In genomic region chr1:36691271-36692155, GRCm38 (mm10) we compare ENCODE assay signal across 8 mouse cellular contexts. TPM values are rescaled to one million over a fixed set of nuclear protein-coding genes. Genes with fewer than 3 reads are reported as not detected.
DNase-seq lines count a peak whose midpoint lies in the region; ATAC-seq lines count a peak whose summit lies in the region.

Gene Cox5b (plus strand): TSS chr1:36691449.

- peak; percentile 96 for ATAC-seq in megakaryocyte progenitor cell, adult 5-6 weeks (replicated peaks; ENCODE audit: poor library complexity)

- DNase-seq in adipocyte (ENCODE audit: low spot score) = peak; percentile 99
- peak; percentile 100 for DNase-seq in embryo, embryonic 10 days (ENCODE audit: low spot score)
- peak; percentile 98 for DNase-seq in gastrocnemius, postnatal 10 days
- peak; percentile 100 for DNase-seq in induced T-regulatory cell, adult 2 months (ENCODE audit: low read depth)
- peak; percentile 91 to 96 for DNase-seq in left cerebral cortex, adult 9 months (ENCODE audit: low spot score in 2 of 2)
- DNase-seq in right cerebral cortex, postnatal 14 days = peak; percentile 98
- peak; percentile 92 to 97 for DNase-seq in urinary bladder, postnatal 36 days (ENCODE audit: low spot score in 2 of 2)

RNA-seq across cellular contexts. Expression of gene Cox5b, which starts in this region (rescaled TPM):
- total RNA-seq in gastrocnemius, postnatal 10 days (2021) = 1,000 to 10,000 TPM; 1,243 to 1,338 TPM
- 534 and 624 TPM in 2 replicates for total RNA-seq in megakaryocyte progenitor cell, adult 5-6 weeks (2015)
- 550 and 674 TPM in 2 replicates for total RNA-seq in megakaryocyte progenitor cell, adult 5-6 weeks (2017)

Comparison
In these comparisons a context has a peak if more than half of its experiments do, and no peak if none do; other contexts are left out.
1. Peak in every context shown above with its lines: DNase-seq and ATAC-seq.